Mouse (Mus musculus) cerebellum, adult 2 months (tissue): Measurements from ENCODE around the gene Rabl6.

Experiments used
- CTCF ChIP-seq: fragments of 200-500 bp; IDR thresholded peaks from 2 replicates; pipeline ENCODE4 v1.5.1; 2011; ENCODE audit warnings: low read depth, mild to moderate bottlenecking, control low read depth, low read length, moderate library complexity, borderline replicate concordance; ENCODE audit not compliant: insufficient read depth
- POLR2A ChIP-seq: fragments of 200-500 bp; IDR thresholded peaks from 2 replicates; pipeline ENCODE4 v1.6.1; 2011; ENCODE audit warnings: low read length, control low read depth, borderline replicate concordance; ENCODE audit not compliant: insufficient read depth

DNA sequence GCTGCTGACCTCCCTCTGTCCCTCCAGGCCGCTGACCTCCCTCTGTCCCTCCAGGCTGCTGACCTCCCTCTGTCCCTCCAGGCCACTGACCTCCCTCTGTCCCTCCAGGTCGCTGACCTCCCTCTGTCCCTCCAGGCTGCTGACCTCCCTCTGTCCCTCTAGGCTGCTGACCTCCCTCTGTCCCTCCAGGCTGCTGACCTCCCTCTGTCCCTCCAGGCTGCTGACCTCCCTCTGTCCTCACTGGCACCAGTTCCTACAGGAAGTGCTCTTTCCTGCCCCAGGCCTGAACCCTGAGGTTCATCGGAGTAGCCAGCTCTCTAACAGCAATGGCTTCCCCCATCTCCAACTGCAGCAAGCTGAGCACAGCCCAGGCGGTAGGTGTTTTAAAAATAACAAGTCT, 20.4 kb upstream of the Rabl6 start:
- no peak for TF ChIP-seq CTCF
- no peak for TF ChIP-seq POLR2A
